Mouse (Mus musculus) heart, adult 18-20 months (tissue): ENCODE data around the gene Atg2b. TPM values are rescaled to one million over a fixed set of nuclear protein-coding genes. Genes with fewer than 3 reads are reported as not detected.

Source experiments
- DNase-seq, 2 experiments: peaks; one replicate each; pipeline ENCODE4 v3.0.0; 2021 to 2022; ENCODE audit warnings: mixed read lengths in 1 of 2
- long read RNA-seq, 2 experiments: library from polyadenylated mRNA; stranded (forward); transcript quantifications; one replicate each; pipeline ENCODE4 v2.0.0; 2021
- total RNA-seq, 2 experiments: library from RNA; stranded (reverse); gene quantifications; 2 replicates each; pipeline ENCODE4 v1.2.3; 2021

The Atg2b gene
- 10 to 100 TPM; 17.0 to 17.4 TPM for total RNA-seq
- long read RNA-seq, experiment 1, partial matches to known transcripts: 2 of 8 reads
- long read RNA-seq, experiment 1, other reads (novel, unspliced or antisense): 5 of 8 reads
- long read RNA-seq, experiment 2, partial matches to known transcripts: 1 of 4 reads
- long read RNA-seq, experiment 2, other reads (novel, unspliced or antisense): 3 of 4 reads

GRCm38 (mm10) chr12:105685001-105685691 is at the start of gene Atg2b:
Gene Atg2b, minus strand, starts transcription at chr12:105685211.
- peak; percentile 97 to 98 for DNase-seq

GRCm38 (mm10) chr12:105733370-105734159 is 48.6 kb upstream of the Atg2b start:
- DNase-seq: no peak

- DNase-seq: no peak
These were observed 45.9 kb upstream of the Atg2b start for GRCm38 (mm10) chr12:105730851-105731460.

- DNase-seq: peak in 1 of 2 experiments; percentile 34
These were observed 43.0 kb upstream of the Atg2b start for GRCm38 (mm10) chr12:105727964-105728363.

- no peak for DNase-seq
These were observed 42.3 kb upstream of the Atg2b start for GRCm38 (mm10) chr12:105727268-105727667.

- DNase-seq: no peak
These were observed 40.7 kb upstream of the Atg2b start for GRCm38 (mm10) chr12:105725736-105726135.

GRCm38 (mm10) chr12:105724616-105725015 is 39.6 kb upstream of the Atg2b start:
- DNase-seq: no peak

- peak; percentile 9 to 39 for DNase-seq
These were observed 37.6 kb upstream of the Atg2b start for GRCm38 (mm10) chr12:105722657-105723056.

- DNase-seq: no peak
These were observed 36.6 kb upstream of the Atg2b start for GRCm38 (mm10) chr12:105721452-105722132.

GRCm38 (mm10) chr12:105720196-105720595 is 35.2 kb upstream of the Atg2b start:
- DNase-seq: no peak

- peak; percentile 11 to 15 for DNase-seq
These were observed 33.6 kb upstream of the Atg2b start for GRCm38 (mm10) chr12:105718616-105719015.

- DNase-seq: peak; percentile 28 to 59
These were observed 20.9 kb upstream of the Atg2b start, which contains the start of gene Ak7 for GRCm38 (mm10) chr12:105705799-105706487. Gene Ak7, plus strand, starts transcription at chr12:105705976.

- DNase-seq: no peak
These were observed 15.4 kb upstream of the Atg2b start for GRCm38 (mm10) chr12:105700433-105700832.

- no peak for DNase-seq
These were observed 12.2 kb upstream of the Atg2b start for GRCm38 (mm10) chr12:105697104-105697780.

GRCm38 (mm10) chr12:105695848-105696247 is 10.8 kb upstream of the Atg2b start:
- DNase-seq: no peak

- DNase-seq: peak in 1 of 2 experiments; percentile 19
These were observed 9.0 kb upstream of the Atg2b start for GRCm38 (mm10) chr12:105694021-105694420.

- no peak for DNase-seq
These were observed 4.4 kb upstream of the Atg2b start for GRCm38 (mm10) chr12:105689435-105689834.

GRCm38 (mm10) chr12:105688546-105688945 is 3.5 kb upstream of the Atg2b start:
- no peak for DNase-seq

GRCm38 (mm10) chr12:105687416-105687815 is 2.4 kb upstream of the Atg2b start:
- DNase-seq: no peak

GRCm38 (mm10) chr12:105686791-105687190 is 1.8 kb upstream of the Atg2b start:
- no peak for DNase-seq
